ENCODE assay signal across 14 mouse cellular contexts in genomic region chr6:137116849-137117473, GRCm38 (mm10).
"Had no signal": no experiment of that assay in that cellular context is flagged by ENCODE, and none has a peak within 500 bp of the region (broad histone marks: within the 10 kb centered on the region; RNA-seq: fewer than 3 reads in every experiment).

No protein-coding gene starts in this region.

- H3K4me3 ChIP-seq: layer of hippocampus, adult 2 months; liver, embryonic 13.5 days; midbrain, embryonic 10.5 days; midbrain, embryonic 15.5 days; neural tube, embryonic 13.5 days had no signal

- H3K9me3 ChIP-seq: liver, embryonic 13.5 days; midbrain, embryonic 10.5 days; midbrain, embryonic 15.5 days; neural tube, embryonic 13.5 days had no signal

- H3K27me3 ChIP-seq: liver, embryonic 13.5 days; midbrain, embryonic 15.5 days; neural tube, embryonic 13.5 days had no signal

- H3K27ac ChIP-seq: hindbrain, postnatal 0 days; layer of hippocampus, adult 2 months; liver, embryonic 13.5 days; midbrain, embryonic 10.5 days; midbrain, embryonic 15.5 days; neural tube, embryonic 13.5 days had no signal

- H3K4me2 ChIP-seq: liver, embryonic 13.5 days; midbrain, embryonic 15.5 days; neural tube, embryonic 13.5 days had no signal

- ATAC-seq: liver, postnatal 0 days; midbrain, embryonic 15.5 days had no signal

- H3K4me1 ChIP-seq: liver, embryonic 13.5 days; midbrain, embryonic 10.5 days; midbrain, embryonic 15.5 days; neural tube, embryonic 13.5 days had no signal

- H3K36me3 ChIP-seq: liver, embryonic 13.5 days; midbrain, embryonic 10.5 days; midbrain, embryonic 15.5 days; neural tube, embryonic 13.5 days had no signal

- H3K9ac ChIP-seq: liver, embryonic 13.5 days; liver, postnatal 0 days; midbrain, embryonic 15.5 days; neural tube, embryonic 13.5 days had no signal

- DNase-seq: kidney, adult 11 months; kidney, postnatal 10 days; kidney, postnatal 4 days; left cerebral cortex, postnatal 4 days; liver; liver, embryonic 13.5 days; liver, postnatal 0 days; right cerebral cortex, postnatal 25 days; thymus, postnatal 4 days had no signal
